Mouse (Mus musculus): ENCODE measurements around the gene Adamtsl3.

Gene Adamtsl3

GRCm38 (mm10) chr7:82335211-82336121 lies at the start of gene Adamtsl3:
Gene Adamtsl3 (plus strand): TSS chr7:82335694.
- DNase-seq: peak; percentile 49 to 68

DNA sequence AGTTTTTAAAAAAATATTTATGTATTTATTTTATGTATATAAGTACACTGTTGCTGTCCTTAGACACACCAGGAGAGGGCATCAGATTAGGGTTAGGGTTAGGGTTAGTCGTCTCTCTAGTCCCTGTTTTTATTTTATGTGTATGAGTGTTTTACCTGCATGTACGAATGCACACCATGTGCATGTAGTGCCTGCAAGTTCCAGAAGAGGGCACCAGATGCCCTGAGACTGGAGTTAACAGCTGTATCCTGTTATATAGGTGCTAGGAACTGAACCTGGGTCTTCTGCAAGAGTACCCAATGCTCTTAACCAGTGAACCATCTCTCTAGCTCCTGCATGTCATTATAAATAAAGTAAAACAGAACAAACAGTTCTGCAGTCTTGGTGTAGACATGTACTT lies 48.3 kb upstream of the Adamtsl3 start:
- DNase-seq: no peak

- DNase-seq: no peak
These were observed 42.1 kb upstream of the Adamtsl3 start for GRCm38 (mm10) chr7:82293441-82293840.

GRCm38 (mm10) chr7:82294083-82294482 lies 41.4 kb upstream of the Adamtsl3 start:
- DNase-seq: no peak

GRCm38 (mm10) chr7:82294611-82295010 lies 40.9 kb upstream of the Adamtsl3 start:
- DNase-seq: no peak

DNA sequence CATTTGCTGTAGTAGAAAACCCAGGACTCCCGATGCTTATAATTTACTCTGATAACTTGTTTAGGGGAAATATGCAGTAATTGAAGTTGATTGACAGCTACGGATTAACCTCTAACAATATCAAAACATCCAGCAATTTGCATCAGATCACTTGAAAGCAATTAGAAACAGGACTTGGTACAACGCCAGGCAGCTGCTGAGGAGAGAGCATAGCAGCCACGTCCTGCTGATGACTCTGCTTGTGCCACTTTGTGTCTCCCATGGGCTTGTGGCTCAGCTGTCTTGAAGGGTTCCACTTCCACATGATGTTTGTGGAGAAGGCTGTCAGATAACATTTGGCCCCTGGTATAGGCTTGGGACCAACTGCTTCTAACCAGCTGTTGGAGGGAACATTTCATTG lies 27.1 kb upstream of the Adamtsl3 start:
- DNase-seq: no peak

- DNase-seq: no peak
These were observed 17.0 kb upstream of the Adamtsl3 start for GRCm38 (mm10) chr7:82318515-82318914.

GRCm38 (mm10) chr7:82326616-82327015 lies 8.9 kb upstream of the Adamtsl3 start:
- DNase-seq: no peak

DNA sequence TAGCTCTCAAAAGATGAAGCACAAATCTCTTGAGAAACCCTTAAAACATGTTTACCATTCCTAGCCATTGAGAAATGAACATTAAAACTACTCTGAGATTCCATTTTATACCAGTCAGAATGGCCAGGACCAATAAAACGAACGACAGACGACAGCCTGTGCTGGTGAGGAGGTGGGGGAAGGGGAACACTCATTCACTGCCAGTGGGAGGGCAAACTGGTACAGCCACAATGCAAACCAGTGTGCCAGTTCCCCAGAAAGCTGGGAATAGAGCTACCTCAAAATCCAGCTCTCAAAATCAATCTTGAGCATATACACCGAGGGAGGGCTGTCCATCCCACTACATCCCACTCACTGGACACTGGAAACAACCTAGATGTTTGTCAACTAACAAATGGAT lies 8.3 kb upstream of the Adamtsl3 start:
- no peak for DNase-seq

GRCm38 (mm10) chr7:82327881-82328280 lies 7.6 kb upstream of the Adamtsl3 start:
- DNase-seq: no peak

DNA sequence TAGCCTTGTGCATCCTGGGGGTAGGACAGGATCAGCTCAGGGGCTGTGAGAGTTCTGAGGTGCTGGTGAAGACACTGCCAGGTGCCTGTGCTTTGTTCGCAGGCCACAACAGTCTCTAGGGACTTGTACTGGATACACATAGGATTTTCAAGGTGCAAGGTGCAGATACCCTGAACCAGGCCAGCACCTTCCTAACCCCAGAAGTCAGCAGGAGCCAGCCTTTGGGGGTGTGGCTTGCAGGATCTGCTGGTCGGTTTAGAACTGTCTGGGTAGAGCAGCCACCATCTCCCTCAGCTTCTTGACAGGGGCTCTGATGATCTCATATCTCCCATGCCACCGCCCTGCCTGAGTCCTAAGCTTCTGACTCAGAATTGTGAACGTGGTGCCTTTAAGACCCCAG lies 5.7 kb upstream of the Adamtsl3 start:
- DNase-seq: no peak

DNA sequence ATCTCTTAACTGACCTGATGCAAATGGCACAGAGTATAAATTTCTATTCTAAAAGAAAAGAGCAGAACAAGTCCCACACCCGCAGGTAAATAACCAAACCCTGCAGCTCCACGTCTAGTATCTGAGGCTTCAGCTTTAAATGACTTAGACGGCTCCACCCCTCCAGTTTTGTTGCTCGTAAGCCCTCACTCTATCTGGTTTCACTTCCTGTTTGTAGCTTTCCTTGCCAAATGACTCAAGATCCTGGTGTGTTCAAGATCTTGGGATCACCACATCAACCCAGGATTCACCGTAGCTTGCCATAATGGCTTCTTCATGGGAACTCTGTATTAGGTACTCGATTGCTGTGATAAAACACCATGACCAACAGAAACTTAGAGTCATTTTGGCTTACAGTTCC lies 4.6 kb upstream of the Adamtsl3 start:
- DNase-seq: no peak

DNA sequence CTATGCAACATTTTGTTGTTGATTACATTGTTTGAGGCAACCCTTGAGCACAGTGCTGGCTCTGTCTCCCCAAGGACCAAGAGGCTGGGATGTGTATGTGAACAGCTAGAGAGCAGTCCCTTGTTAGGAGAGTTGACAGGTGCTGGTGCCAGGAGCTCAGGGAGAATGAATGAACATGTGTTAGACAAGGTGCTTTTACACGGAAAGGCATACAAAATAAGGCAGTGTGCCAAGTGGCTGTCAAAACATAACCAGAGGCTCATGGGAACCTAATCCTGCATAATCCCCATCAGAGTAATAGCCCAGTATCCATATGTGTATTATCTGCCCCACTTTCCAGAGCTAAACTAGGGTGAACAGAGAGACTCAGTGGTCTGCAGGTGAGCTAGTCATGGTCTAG lies 1.5 kb upstream of the Adamtsl3 start:
- no peak for DNase-seq

GRCm38 (mm10) chr7:82336132-82336531 lies 638 bp downstream of the Adamtsl3 start:
- DNase-seq: peak; percentile 28 to 60

DNA sequence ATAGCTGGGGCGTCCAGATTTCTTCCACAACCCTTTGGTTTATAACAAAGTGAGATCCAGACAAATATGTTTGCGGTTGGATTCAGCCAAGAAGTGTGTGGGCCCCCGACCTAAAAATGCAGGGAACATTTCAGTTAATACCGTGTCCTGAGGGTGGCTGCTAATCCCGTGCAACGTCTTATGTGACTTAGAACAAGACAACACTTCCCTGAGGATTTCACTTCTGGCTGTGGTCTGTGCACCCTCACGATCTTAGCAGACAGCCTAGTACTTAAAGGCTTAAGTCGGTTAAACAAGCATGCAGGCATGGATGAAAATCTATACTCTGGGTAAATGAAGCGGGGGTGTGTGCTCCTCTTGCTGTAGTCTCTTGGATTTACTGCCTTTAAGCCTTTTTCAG lies 2.6 kb downstream of the Adamtsl3 start:
- DNase-seq: no peak

- DNase-seq: no peak
These were observed 3.0 kb downstream of the Adamtsl3 start for GRCm38 (mm10) chr7:82338532-82338931.

DNA sequence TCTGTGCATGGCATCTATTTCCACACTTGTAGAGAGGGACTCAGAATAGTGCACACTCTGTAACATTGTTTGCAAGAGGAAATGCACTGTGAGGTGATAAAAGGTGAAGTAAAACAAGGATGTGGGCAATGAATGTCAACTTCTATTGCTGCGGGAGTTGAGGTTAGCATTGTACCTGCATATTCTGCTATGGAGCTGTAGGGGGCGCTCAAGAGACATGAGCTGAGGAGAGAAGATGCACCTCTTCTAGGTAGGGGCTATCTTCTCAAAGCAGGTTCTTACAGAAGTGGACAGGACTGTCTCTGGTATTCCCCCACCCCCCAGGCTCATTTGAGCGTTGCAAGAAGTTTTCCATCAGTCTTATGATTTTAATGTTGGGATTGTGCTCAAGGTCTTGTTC lies 3.7 kb downstream of the Adamtsl3 start:
- DNase-seq: no peak

DNA sequence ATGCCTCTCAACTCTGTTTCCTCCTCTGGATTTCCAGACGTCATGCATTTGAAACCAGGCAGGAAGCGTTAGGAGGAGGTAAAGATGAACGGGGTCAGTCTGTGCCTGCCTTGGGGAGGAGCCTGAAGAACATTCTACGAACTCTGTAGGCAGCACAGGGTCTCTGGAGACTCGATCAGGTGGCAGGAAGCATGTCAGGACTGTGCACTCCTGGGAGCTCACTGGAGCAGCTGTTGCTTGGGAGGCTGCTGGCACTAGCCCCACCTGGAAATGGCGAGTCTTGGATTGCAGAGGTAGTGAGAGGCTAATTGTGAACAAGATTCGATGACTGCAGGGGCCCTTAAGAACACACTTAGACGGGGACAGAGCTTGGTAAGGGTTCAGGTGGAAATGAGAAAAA lies 6.0 kb downstream of the Adamtsl3 start:
- DNase-seq: no peak

DNA sequence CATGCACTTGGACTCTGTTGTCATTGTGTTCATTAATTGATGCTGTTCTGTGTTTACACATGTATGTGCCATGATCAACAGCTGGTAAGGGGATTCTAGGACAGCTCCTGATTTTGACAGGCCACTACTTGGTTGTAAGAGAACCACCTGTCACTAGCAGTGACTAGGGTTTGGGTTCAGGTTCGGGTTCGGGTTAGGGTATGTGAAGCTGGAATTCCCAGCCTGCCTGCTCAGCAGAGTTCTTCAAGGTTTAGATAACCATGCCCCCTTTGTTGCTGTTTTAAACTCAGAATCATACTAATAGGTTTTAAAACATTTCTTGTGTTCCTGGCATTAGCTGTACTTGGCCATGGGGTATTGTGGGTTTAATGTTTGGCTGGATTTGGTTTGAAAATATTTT lies 11.2 kb downstream of the Adamtsl3 start:
- no peak for DNase-seq

- no peak for DNase-seq
These were observed 14.3 kb downstream of the Adamtsl3 start for GRCm38 (mm10) chr7:82349796-82350195.

GRCm38 (mm10) chr7:82350421-82350820 lies 14.9 kb downstream of the Adamtsl3 start:
- no peak for DNase-seq

- DNase-seq: no peak
These were observed 23.7 kb downstream of the Adamtsl3 start for GRCm38 (mm10) chr7:82359146-82359545.

GRCm38 (mm10) chr7:82359674-82360073 lies 24.2 kb downstream of the Adamtsl3 start:
- no peak for DNase-seq

GRCm38 (mm10) chr7:82360186-82360585 lies 24.7 kb downstream of the Adamtsl3 start:
- DNase-seq: no peak

DNA sequence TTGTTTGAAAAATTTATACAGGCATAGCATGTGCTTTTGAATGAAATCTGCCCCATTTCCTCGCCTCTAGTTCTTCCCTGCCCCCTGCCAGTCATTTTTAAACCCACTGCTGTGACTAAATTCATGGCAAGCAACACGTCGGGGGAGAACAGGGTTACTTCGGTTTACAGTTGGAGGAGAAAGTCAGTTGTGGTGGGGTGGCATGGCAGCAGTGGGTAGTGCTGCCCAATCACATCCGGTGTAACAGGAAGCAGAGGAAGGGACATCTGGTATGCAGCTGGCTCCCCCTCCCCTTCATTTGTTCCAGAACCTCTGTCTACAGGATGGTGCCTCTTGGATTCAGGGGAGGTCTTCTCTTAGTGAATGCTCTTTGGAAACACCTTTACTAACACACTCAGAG lies 25.6 kb downstream of the Adamtsl3 start:
- no peak for DNase-seq

Data from lung, postnatal 4 days (tissue).